Mouse (Mus musculus) left cerebral cortex, postnatal 14 days (tissue): ENCODE data around the gene Ano6. TPM values are rescaled to one million over a fixed set of nuclear protein-coding genes. Genes with fewer than 3 reads are reported as not detected.

Source experiments
- DNase-seq, 2 experiments: peaks; one replicate each; pipeline ENCODE4 v3.0.0; 2021 to 2022; ENCODE audit warnings: low spot score in 2 of 2, mixed read lengths in 1 of 2
- intact Hi-C: fragments of 180-260 bp; cut with DNase I; formaldehyde crosslinking; loops from one replicate; pipeline ENCODE4 v1.15.1; 2025
- total RNA-seq, 2 experiments: library from RNA; stranded (reverse); gene quantifications; 2 replicates each; pipeline ENCODE4 v1.2.3; 2021

Ano6 gene
- total RNA-seq, 2 experiments from 2014 or later, result 16.9 to 22.0 TPM

- intact Hi-C loops, result loop anchor here (5.0 kb wide), 1 partner anchor 95 kb away; no protein-coding TSS in a partner anchor
- no peak for DNase-seq
Measured at GRCm38 (mm10) chr15:95792261-95793260, 1.9 kb downstream of the Ano6 start.

GRCm38 (mm10) chr15:95793748-95794491, 3.3 kb downstream of the Ano6 start:
- no peak for DNase-seq
- intact Hi-C loops, result loop anchor here (5.0 kb wide), 1 partner anchor 93 kb away; no protein-coding TSS in a partner anchor

- intact Hi-C loops, result loop anchor here (5.0 kb wide), 1 partner anchor 92 kb away; no protein-coding TSS in a partner anchor
Measured at GRCm38 (mm10) chr15:95794611-95795565, 4.2 kb downstream of the Ano6 start.

GRCm38 (mm10) chr15:95796062-95796461, 5.4 kb downstream of the Ano6 start:
- no peak for DNase-seq
- intact Hi-C loops, result no loop called here

More at GRCm38 (mm10) chr15:95794611-95795565, 4.2 kb downstream of the Ano6 start:
- peak in 1 of 2 experiments; percentile 17 for DNase-seq

GRCm38 (mm10) chr15:95797144-95797983, 6.7 kb downstream of the Ano6 start:
- no peak for DNase-seq
- intact Hi-C loops, result no loop called here

GRCm38 (mm10) chr15:95798266-95798665, 7.6 kb downstream of the Ano6 start:
- intact Hi-C loops, result no loop called here
- no peak for DNase-seq

- intact Hi-C loops, result no loop called here
- no peak for DNase-seq
Measured at GRCm38 (mm10) chr15:95799632-95800031, 9.0 kb downstream of the Ano6 start.

- intact Hi-C loops, result no loop called here
- no peak for DNase-seq
Measured at GRCm38 (mm10) chr15:95800051-95800450, 9.4 kb downstream of the Ano6 start.

- intact Hi-C loops, result no loop called here
- DNase-seq, result no peak
Measured at GRCm38 (mm10) chr15:95801261-95801979, 10.8 kb downstream of the Ano6 start.

- DNase-seq, result peak in 1 of 2 experiments; percentile 31
- intact Hi-C loops, result no loop called here
Measured at GRCm38 (mm10) chr15:95802140-95802539, 11.5 kb downstream of the Ano6 start.

GRCm38 (mm10) chr15:95802762-95803161, 12.1 kb downstream of the Ano6 start:
- intact Hi-C loops, result no loop called here
- DNase-seq, result no peak

GRCm38 (mm10) chr15:95803484-95803883, 12.8 kb downstream of the Ano6 start:
- intact Hi-C loops, result no loop called here
- no peak for DNase-seq

- intact Hi-C loops, result no loop called here
Measured at GRCm38 (mm10) chr15:95804255-95804654, 13.6 kb downstream of the Ano6 start.

GRCm38 (mm10) chr15:95805022-95805471, 14.4 kb downstream of the Ano6 start:
- DNase-seq, result no peak
- intact Hi-C loops, result no loop called here

More at GRCm38 (mm10) chr15:95804255-95804654, 13.6 kb downstream of the Ano6 start:
- peak; percentile 57 to 62 for DNase-seq

GRCm38 (mm10) chr15:95807908-95808307, 17.3 kb downstream of the Ano6 start:
- intact Hi-C loops, result no loop called here
- no peak for DNase-seq

- DNase-seq, result no peak
Measured at GRCm38 (mm10) chr15:95810357-95810761, 19.7 kb downstream of the Ano6 start.

GRCm38 (mm10) chr15:95812821-95813571, 22.4 kb downstream of the Ano6 start:
- intact Hi-C loops, result no loop called here
- no peak for DNase-seq

More at GRCm38 (mm10) chr15:95810357-95810761, 19.7 kb downstream of the Ano6 start:
- intact Hi-C loops, result no loop called here
